Mouse (Mus musculus) frontal cortex, postnatal 36 days (tissue): ENCODE data around the gene Cdc34b.

ENCODE experiments used
- DNase-seq, 2 experiments: peaks; one replicate each; pipeline ENCODE4 v3.0.0; 2022; ENCODE audit warnings: low spot score in 2 of 2

Gene Cdc34b

DNA sequence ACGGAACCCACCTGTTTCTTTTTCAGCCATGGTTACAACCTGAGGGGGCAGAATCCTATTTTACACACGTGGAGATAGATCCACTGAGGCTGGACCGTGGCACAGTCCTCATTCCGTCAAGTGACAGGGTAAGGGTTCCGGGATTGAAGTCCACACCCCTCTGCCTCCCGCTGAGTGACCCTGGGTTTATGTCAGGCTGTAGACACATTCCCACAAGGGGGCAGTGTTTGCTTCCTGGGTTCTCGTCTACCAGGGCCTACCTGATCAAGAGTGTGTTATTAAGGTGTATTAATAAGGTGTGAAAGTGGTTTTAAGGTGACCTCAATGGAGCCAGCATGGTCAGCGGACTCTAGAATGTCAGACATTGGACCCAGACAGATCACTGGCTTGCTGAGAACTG, 8.8 kb upstream of the Cdc34b start:
- DNase-seq, result no peak

GRCm38 (mm10) chr11:94735746-94736145, 5.8 kb upstream of the Cdc34b start:
- DNase-seq, result no peak

DNA sequence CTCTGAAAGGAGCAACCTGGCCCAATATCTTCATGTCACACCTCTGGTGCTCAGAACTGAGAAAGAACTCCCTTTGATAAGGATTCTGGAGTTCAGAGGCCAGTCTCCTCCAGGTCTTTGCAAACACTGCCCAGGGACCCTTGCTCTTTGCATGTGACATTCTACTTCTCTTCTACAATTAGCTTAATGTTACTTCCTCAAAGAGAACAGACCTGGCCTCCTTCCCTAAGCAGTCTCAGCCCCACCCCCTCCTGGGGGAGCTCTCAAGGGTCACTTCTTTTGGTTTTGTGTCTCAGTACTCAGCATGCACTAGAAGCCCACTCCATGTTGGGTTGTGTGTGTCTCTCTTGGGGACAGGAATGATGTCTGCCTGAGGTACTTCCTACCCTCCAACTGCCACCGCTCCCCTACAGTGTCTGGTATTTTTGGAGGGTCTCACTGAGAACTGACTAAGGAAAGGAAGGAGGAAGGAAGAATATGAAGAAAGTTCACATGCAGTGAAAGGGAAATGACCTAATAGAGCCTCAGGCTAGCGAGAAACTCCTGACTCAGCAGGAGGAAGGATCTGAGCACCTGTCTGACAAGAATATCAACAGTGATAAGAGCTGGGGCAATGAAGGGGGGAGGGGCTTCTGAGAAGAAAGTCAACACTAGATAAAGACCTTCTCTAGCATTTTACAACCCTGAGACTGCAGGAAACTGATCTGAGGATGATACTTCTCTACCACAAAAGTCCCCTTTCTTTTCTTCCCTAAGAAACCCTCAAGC, 11.5 kb downstream of the Cdc34b start:
- no peak for DNase-seq

- no peak for DNase-seq
Observed at GRCm38 (mm10) chr11:94759916-94760315, 18.3 kb downstream of the Cdc34b start.

GRCm38 (mm10) chr11:94760364-94760763, 18.8 kb downstream of the Cdc34b start:
- no peak for DNase-seq

DNA sequence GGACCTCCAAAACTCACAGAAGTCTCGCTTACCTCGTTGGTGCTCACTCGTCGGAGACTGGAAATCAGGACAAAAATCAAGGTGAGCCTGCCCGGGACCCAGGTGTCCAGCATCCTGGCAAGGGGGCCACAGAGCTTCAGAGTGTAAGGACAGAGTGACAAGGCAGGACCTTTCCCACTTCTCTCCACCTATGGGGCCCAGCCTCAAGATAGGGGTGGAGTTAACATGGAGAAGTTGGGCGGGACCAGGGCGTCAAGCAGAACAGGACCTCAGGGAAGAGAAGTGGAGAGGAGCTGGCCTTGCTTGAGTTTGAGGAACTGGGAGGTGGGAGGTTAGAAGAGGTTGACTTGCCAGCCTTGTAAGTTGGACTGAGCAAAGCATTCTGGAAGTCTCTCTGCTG, 19.2 kb downstream of the Cdc34b start:
- no peak for DNase-seq

- no peak for DNase-seq
Observed at GRCm38 (mm10) chr11:94762281-94762680, 20.7 kb downstream of the Cdc34b start.

DNA sequence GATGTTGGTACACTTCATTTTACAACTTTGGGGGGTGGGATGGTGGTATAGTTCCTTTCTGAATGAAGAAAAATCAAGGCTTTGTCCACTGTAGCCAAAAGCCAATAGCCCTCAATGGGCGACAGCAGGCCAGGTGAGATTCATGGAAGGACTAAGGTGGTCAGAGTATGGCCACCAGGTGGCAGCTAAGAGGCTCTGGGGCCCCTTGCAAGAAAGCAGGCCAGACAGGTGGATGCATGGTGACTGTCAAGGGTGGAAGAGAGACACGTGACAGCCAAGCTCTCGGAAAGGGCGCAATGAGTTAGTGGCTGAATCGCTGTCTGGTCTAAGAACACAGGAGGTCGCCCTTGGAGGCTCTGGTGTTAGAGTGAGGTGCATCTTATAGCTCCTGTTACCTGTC, 21.2 kb downstream of the Cdc34b start:
- no peak for DNase-seq

GRCm38 (mm10) chr11:94767241-94767640, 25.7 kb downstream of the Cdc34b start:
- no peak for DNase-seq

GRCm38 (mm10) chr11:94772363-94773055, 30.9 kb downstream of the Cdc34b start:
- DNase-seq, result no peak

- no peak for DNase-seq
Observed at GRCm38 (mm10) chr11:94773851-94774250, 32.3 kb downstream of the Cdc34b start.

DNA sequence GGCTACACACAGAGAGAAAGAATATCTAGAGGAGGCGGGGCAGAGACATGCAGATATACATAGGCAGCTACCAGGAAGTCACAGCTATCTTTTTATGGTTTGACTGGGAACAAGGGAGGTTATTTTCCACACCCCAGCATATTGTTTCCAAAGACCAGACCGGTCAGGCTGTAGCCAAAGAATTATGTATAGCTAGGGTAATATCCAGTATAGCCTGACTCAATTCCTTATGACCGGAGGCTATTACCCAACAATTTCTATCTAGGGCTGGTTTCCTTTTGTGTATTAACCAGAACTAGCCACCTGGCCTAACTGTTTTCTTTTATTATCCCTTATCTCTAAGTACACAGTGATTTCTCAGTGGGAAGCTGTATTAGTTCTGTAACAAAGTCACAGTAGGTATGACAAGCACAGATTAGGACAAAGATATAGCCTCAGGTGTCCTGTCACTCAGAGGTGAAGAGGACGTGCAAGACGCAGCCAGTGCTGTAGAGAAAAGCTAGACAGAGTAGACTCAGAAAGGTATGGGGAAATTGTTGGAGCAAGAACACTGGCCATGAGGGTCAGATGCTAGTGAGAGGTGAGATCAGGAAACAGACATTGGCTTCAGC, 33.4 kb downstream of the Cdc34b start:
- no peak for DNase-seq

DNA sequence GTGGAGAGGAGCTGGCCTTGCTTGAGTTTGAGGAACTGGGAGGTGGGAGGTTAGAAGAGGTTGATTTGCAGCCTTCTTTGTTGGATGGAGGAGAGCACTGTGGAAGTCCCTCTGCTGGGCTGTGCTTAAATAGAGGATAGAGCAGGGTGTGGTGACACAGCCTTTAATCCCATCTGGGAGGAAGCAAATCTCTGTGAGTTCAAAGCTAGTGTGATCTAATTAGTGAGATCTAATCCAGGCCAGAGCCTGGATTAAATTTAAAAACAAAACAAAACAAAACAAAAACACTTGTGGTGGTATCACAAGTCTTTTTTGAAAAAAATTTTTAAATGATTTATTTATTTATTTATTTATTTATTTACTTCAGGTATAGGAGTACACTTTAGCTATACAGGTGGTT, 41.0 kb downstream of the Cdc34b start, which contains the start of gene Tmem92:
Tmem92 (minus strand) TSS at position 101 of the 400 bp plus-strand sequence.
- DNase-seq, result no peak

DNA sequence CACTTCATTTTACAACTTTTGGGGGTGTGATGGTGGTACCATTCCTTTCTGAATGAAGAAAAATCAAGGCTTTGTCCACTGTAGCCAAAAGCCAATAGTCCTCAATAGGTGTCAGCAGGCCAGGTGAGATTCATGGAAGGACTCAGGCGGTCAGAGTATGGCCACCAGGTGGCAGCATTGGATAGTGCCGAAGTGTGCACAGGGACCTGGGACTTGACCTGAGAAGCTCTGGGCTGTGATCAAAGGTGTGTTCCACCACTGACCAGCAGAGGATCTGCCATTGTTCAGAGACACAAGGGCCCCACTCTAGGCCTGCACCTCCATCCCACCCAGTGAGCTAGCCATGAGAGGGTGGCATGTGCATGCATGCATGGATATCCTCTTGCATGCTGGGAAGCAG, 43.7 kb downstream of the Cdc34b start:
- DNase-seq, result peak; percentile 46 to 54

- DNase-seq, result no peak
Observed at GRCm38 (mm10) chr11:94791700-94792099, 50.1 kb downstream of the Cdc34b start.
